Mouse (Mus musculus) c-Kit-positive CD71-positive TER-119-negative erythroid progenitor cells, embryonic 14.5 days (primary cell): ENCODE results near the gene Gnaq.

Source experiments
- DNase-seq: peaks from one replicate; pipeline ENCODE4 v3.0.0-alpha.2; 2013; ENCODE audit warnings: low read depth

Gene Gnaq

DNA sequence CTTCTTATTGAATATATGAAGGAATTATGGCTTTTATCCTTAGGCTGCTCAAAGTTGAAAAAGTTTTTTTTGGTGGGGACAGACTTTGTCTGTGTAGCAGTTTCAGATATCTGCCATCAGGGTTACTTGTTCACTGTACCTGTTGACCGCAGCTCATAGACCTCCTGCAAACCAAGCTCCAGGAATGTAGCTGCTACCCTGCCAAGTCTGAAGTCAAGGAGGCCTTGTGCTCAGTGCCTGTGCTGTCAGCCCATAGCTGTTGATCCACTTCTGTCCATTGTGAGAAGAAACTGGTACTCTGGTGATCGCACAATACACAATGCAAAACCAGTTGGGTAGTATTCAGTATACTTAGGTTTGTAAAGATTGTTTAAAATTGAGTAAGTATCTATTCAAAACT, 68.7 kb downstream of the Gnaq start:
- DNase-seq = no peak

DNA sequence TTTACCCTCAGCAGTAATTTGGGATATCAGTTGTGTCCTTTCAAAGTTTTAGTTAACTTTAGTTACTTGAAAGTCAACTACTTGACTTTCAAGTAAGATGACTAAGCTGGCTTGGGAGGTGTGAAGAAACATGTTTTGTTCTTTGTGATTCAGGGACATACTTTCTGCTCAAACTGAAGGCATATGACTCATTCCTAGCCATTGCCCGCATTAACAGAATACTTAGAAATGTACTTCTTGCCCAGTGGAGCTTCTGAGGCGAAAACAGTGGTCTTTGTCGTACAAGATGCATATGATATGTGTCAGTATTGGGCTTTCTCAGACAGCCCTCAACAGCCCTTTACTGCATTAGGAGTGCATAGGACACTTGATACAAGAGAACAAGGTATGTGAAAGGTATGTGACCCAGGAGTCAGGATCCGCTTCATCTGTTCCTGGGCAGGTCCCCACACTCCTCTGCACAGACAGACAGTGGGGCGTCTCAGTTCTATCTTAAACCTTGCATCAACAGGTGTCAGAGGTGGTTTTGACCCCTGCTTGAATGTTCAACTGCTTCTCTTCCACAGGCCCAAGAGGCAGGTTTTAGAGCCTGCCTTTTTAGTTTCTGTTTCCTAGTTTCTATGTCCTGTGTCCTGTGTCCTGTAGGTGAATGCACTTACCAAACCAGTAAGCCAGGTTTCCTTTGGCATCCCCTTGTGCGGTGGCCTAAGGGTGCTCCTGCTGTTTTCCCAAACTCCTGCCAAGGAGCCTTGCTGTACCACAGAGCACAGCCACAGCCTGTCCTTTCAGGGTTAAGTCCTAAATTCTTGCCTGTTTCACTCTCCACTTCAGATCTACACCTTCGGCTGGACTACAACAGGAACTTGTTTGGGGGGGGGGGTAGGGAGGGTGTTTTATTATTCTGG, 72.4 kb downstream of the Gnaq start:
- no peak for DNase-seq

DNA sequence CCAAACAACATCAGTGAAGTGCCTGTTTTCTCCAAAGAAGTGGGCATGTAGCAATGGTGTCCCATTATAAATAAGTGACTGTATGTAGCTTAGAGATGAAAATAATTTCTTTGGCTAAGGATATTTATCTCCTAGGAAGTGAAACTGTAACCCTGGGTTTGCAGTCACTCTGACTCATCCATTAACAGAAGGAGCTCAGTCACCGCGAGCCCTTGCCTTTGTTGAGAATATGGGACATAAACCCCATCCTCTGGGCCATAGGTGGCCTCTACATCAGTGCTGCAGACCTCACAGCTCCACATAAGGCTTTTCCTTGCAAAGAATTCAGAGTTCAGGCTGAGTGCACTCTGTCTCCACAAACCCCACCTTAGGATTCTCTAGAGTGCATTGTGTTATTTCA, 77.0 kb downstream of the Gnaq start:
- DNase-seq = no peak

DNA sequence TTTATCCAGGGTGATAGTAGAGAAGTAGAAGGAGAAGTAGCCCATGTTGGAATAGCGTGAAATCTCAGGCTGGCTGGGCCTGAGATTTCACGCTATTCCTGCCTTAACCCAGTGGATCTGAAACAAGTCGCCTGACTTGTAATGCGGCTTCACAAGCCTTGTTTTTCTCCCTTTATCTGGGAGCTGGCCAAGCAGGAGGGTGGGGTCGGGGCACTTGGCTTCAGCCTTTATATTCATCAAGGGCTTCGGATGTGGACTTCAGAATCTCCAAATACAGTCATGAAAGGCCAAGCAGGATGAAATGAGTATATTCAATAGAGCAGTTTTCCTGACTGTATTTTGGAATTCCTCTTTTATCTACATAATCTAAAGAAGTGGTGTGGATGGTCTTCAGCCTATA, 82.3 kb downstream of the Gnaq start:
- DNase-seq = no peak

DNA sequence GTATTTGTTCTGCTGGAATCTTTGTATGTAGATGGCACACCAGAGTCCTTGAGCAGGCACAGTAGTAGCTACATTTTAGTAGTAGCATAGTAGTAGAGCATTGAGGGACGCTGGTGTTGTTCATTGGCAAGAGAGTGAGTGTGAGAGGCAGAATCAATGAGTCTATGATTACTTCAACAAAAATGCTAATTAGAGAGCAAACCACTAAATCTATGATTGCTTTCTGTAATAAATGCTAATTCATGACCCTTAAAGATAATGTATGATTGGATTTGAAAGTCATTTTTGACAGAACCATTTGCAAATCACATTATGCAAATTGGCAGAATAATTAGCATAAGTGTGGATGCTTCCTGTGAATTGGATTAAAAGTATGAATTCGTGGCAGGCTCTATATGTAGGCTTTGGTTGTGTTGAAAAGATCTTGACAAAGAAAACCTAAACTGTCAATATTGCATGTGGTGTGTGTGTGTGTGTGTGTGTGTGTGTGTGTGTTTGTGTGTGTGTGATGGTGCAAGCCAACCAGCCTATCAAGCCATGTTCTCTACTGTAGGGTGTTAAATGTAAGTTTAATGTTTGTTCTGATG, 82.9 kb downstream of the Gnaq start:
- no peak for DNase-seq

DNA sequence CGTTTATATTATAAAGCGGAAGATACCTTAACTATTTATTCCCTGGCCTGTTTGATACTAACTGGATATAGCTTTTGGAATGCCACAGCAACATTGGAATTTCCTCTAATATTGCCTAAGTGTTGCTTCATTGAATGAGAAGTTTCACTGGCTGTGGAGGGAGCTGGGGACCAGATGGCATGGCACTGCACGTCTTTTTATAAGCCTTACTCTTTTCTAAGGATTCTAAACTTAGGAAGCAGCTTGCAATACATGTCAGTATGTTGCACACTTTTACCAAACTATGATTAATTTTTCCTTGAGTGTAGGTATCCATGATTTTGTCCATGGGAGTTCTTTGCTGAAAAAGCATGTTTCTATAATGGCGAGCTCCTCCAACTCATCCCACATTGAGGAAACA, 87.3 kb downstream of the Gnaq start:
- DNase-seq = no peak

DNA sequence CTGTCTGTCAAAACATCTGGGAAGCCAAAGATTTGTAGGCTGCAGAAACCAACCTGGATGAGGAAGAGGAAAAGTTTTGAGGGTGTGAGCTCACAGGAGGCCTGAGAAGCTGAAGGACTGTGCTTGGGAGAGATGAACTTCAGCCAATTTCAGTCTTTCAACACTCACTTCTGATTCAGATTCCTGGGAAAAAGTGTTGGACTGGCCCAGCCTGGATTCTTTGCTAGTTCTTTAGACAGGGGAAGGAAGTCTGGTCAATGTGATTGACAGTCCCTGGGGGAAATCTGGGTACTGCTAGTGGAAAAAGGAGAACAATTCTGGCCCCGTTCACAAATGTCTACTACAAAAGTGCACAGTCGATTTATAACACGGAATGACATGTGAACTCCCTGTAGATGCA, 89.9 kb downstream of the Gnaq start:
- DNase-seq = no peak

DNA sequence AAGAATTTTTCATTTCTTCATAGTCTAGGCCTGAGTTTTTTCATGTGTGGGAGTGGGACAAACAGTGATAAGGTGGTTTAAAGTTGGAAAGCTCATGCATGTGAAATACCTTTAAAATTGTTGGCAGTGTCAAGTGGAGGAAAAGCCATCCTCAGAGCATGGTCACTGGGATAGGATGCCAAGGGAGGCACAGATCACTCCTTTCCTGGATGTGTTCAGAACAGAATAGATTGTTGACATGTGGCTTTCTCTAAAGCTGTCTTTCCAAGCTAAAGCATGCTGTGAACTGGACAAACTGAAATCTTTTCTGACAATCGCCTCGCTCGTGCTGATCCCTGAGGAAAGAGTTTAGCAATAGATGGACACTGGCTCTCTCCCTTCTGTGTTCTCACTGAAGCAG, 90.5 kb downstream of the Gnaq start:
- DNase-seq = no peak

DNA sequence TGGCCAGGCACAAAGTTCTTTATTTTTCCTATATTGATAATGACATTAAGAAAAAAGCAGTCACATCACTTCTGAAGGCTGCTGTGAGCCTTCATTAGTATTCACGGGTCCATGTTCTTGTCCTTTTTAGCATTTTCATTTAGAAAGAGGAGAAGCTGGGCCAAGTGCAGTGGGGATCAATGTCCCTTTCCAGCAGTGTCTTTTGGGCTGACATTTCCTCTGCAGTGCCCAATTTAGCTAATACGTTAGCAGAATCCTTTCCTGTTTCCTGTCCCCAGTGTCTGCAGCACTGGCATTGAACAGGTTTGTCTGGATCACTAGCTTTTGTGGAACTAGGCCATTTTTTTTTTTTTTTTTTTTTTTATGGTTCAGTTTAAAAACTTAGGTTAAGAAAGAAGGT, 92.2 kb downstream of the Gnaq start:
- no peak for DNase-seq

DNA sequence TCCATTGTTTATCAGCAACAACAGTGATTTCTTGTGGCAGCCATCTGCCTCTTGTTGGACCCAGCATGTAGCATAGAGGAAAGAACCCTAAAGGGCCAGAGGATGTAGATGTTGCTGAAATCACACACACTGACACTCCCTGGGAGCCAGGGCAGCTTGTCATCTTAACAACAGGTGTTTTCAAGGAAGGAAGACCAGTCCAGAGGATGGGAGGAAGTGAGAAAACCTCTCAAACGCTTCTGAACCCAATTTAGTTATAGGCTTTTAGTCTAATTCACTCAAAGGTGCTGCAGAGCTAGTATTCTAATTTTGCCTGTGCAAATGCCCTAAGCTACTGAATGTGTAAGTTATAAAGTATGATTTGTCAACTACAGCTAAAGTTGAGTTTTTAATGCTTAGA, 99.0 kb downstream of the Gnaq start:
- no peak for DNase-seq

DNA sequence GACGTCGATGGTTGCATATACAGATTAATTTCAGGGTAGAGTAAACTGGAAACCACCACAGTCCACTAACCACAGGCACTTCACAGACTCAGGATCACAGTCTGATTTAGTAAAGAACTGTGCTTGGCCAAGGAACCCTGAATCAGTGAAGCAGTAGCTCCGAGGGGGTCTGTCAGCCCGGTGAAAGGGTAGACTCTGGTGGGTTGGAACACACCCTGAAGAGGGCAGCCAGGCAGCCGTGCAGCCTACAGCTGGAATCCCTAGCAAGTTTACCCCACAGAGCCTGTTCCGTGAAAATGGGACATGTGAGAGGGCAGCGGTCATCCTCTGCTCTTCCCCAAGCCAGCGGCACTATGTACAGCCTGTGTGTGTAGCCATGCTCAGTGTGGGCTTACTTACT, 103.0 kb downstream of the Gnaq start:
- no peak for DNase-seq

DNA sequence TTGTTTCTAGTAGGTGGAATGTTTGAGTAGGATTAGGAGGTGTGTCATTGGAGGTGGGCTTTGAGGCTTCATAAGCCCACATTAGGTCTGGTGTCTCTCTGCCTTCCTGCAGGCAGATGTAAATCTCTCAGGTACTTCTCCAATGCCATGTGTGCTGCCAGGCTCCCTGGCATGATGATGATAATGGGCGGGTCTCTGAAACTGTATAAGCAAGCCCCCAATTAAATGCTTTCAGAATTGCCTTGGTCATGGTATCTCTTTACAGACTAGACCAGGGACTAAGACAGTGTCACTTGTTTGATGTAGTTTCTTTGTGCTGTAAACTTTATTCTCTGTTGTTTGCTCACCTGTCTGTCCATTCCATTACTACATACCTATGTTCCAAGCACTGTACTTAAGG, 104.4 kb downstream of the Gnaq start:
- no peak for DNase-seq

DNA sequence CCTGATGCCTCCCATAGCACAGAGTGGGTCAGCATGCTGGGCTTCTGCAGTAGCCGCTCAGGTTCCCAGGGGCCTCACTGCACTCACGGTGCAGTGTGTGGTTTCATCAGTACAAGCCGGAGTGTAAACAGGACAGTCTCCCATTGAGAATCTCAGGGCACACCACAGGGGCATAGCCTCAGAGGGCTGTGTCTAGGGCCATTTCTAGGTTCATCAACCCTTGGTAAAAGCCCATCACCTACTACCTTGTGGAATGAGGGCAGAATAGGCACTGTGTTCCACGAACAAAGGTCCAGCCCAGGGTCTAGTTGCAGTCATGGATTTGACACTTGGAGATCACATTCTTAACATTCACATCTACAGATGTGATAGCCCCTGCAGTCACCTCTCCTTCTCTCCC, 105.4 kb downstream of the Gnaq start:
- DNase-seq = no peak

DNA sequence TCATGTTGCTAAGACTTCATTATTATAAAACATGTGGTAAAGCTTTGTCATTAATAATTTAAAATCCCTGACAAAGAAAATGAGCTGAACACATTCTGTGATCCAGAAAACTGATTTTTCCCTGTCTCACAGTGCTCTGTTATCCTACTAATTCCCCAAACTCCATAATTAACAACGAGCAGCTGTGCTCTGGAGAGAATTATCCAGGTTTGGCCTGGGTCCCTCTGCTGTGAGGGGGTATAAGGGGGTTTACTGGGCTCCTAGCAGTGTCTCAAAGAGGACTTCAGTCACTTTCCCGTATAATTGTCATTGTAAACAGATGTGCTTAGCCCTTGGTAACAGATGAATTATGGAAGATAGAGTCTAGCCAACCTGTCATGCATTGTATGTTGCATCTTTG, 105.9 kb downstream of the Gnaq start:
- DNase-seq = no peak

DNA sequence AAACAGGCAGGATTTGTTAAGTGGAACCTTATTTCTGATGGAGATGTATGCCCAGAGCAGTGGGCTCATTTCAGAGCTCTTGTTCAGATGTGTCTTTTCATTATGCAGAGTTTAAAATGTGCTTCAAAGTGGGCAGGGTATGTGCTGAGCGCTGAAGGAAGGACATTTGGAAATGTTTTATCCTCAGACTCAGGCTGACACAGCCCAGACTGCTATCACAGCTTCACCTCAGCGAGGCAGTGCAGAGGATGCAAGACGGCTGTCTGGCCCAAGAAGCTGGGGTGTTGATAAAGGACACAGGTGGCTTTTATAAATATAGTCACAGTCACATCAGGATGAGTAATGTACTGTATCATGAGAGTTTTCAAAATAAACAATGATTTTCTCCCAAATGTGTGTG, 110.1 kb downstream of the Gnaq start:
- DNase-seq = no peak

DNA sequence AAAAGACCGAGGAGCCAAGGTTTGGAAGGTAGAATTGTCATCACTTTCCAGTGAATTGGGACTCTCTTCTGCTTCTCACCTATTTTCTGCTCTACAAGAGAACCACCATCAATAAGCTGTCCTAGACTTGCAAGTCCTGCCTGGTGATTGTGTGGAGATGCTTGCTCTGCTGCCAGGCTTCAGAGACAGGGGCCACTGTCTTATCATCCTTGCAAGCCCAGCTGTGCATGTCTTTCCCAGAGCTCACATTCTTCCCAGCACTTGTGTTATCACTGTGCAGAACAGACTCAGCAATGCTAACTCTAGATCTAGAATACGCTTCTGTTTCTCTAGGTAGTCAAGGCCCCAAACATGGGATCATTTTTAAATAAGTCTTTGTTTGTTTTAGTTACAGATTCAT, 116.4 kb downstream of the Gnaq start:
- no peak for DNase-seq

DNA sequence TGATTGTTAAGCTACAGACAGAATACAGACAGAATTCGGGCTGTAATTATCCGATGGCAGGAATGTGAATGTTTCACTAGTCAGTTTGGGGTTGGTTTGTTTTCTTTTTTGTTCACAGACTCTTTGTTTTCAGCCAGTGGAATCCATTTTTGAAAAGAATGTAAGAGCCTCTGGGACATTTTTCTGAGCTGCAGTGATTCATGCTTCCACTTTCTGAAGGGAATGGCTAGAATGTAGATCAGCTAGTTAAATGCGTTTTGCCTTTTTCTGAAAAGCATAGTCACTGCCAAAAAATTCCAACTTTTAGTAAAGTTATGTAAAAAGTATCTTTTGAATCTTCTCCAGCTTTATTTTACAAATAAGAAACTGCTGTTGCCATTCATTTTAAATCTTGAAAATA, 118.3 kb downstream of the Gnaq start:
- DNase-seq = no peak

DNA sequence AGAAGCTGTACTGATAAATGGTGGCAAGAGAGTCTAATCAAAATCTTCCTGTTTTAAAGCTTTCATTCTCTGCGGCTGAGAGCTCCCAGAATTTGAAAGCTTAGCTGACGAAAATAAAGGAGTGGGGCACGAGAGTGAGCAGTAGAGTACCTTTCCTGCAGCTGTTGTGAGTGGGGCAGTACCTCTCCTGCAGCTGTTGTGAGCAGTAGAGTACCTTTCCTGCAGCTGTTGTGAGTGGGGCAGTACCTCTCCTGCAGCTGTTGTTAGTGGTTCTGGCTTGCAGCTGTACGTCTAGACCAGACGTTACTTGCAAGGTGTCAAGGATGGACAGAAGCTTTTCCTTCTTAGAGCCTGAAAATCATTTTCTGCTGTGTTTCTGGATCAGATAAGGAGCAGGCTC, 119.2 kb downstream of the Gnaq start:
- no peak for DNase-seq

DNA sequence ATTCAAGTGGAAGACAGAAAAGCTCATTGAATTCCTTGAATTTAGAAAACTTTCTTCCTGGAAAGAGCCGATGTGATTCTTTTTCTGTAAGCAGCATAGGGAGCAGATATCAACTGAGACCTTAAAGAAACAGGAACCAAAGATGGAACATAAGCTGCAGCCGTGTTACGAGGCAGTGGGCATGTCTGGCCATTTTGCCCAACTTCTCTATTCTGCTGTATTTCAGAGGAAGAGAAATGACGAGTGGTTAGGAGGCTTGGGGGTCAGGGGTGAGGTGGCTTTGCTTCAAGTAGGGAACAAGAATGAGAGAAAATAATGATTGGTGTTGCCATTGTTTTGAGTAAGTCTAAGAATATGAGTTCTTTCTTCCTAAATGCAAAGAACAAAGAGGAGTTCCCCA, 120.1 kb downstream of the Gnaq start:
- no peak for DNase-seq

DNA sequence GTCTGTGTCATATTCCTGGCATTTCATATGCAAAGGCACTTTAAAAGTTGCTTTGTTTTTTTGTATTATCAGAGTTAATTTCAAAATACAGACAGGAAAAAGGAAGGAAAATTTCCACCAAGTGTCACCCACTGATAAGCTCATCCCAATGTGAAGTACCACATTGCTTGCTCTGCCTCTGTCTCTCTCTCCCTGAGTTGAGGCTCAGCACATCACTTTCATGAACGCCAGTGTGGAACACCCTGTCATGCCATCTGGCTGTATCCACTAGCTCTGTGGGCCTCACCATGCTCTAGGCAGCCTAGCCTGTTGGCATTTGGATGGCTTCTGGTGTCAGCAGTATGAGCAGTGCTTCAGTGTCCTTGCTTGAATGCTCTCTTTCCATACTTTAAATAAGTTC, 122.2 kb downstream of the Gnaq start:
- DNase-seq = no peak

DNA sequence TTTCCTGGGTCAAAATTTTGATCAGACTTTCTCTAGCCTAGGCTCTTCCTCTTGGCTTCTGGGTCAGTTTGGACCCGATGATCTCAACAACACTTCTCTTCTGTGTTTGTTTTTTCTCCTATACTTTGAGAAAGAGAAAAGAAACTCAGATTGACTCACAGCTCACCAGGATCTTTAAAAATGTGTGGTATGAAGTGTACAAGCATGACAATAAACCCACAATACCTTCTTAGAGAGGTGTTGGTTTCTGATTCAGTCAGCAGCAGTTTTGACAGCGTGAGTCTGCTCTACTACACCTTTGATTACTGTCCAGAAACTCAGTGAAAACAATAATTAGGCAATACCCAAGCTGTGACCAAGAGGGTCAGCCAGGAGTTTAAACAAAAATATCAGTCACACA, 122.7 kb downstream of the Gnaq start:
- DNase-seq = no peak

DNA sequence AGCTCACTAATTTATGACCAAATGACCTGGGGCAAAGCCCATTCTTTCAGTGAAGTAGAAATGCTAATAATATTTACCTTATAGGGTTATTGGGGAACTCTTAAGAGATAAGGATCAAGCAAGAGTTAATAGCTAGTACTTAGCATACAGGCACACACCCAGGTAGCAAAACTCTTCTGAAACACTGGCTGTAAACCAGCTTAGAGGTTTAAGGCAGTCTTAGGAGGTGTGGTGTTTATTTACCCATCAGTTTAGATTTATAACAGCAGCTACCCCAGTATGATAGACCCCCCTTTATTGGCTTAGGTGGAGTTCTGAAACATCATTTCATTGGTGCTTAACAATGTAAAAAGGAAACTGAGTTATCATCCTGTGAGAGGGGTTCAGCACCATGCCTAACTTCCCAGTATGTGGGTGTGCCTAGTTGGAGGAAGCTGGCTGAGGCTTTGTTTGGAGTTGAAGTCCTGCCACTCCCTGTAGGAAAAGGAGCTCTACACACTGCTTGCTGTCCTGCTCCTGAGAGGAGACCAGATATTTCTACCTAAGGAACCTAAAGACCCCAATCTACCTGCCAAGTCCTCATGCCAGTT, 126.2 kb downstream of the Gnaq start:
- no peak for DNase-seq

DNA sequence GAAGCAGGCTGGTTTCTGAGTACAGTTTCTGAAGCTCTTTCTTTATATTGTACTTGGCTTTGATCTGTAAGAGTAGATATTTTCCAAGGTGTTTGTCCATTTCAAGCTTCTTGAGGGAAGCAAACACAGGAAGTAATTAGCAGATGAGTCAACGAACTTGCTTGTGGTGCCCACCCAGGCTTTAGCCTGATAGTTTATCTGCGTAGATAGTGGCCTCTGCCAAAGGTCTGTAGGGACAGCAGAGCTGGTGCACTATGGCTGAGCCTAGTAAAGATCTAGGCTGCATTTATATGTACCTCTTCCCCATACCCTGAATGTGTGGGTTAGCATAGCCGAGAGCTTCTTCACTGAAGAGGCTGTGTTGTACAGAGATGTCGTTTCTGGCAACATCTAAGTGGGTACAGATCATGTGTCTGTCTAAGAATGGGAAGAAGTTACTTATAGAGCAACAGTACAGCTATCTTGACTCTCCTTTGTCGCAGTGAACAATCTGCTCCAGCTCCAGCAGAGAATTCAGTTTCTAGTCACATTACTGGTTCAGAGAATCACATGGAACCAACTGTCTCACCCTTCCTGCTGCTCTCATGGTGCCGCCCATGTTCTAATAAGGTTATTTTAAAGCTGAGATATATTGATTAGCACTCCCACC, 127.3 kb downstream of the Gnaq start:
- DNase-seq = no peak
